Mouse (Mus musculus) CD8-positive naive resting alpha-beta T cell, adult 2 months (primary cell): Measurements from ENCODE around the gene Ly75.

Experiments
- DNase-seq, 2 experiments: peaks; one replicate each; pipeline ENCODE4 v3.0.0; 2022; ENCODE audit warnings: low read depth in 2 of 2, low spot score in 2 of 2

Ly75 gene

DNA sequence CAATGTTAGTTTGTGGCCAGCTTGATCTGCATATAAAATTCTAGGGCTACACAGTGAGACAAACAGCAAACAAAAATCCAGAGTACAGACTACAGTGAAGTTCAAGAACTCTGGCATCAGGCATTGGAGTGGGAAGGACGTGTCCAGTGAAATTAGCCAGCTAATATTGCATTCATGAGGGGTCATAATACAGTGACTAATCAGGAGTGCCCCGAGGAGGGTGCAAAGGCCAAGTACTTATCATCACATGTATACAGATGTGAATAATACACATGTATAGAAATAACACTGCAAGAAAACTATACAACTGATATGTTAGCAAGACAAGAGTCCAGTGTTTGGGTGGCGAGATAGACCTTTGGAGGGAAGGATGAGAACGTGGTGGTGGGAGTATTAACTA, 130.3 kb downstream of the Ly75 start:
- no peak for DNase-seq
